Mouse (Mus musculus) T-helper 17 cell (primary cell): Measurements from ENCODE around the gene Skp1a.

ENCODE experiments used
- in situ Hi-C, 2 experiments: fragments of 300-600 bp; cut with MboI, MseI; formaldehyde crosslinking; loops; 1 replicate in 1 of 2; 2 replicates in 1 of 2; pipeline ENCODE4 v1.15.1; 2025; ENCODE audit warnings: high pct_unique_total_duplicates in 2 of 2

Skp1a gene

GRCm38 (mm10) chr11:52231606-52232541 is at the start of gene Skp1a:
TSS of gene Skp1a (plus strand) at chr11:52231995.
- in situ Hi-C loops = no loop called here

- in situ Hi-C loops = loop anchor here (5.0 kb wide), 1 partner anchor 1029 kb away; no protein-coding TSS in a partner anchor
Measured at GRCm38 (mm10) chr11:52196496-52197023, 35.2 kb upstream of the Skp1a start.

GRCm38 (mm10) chr11:52213887-52214286 is 17.9 kb upstream of the Skp1a start, which contains the start of gene Olfr1371:
TSS of gene Olfr1371 (minus strand) at chr11:52213987.
- in situ Hi-C loops = loop anchor here (10.0 to 25.0 kb wide), 2 partner anchors 152 to 249 kb away; partner anchors contain the start of gene Cdkn2aipnl (in 1 of the 2)

- in situ Hi-C loops = loop anchor here in 1 of 2 experiments (5.0 to 25.0 kb wide), 2 partner anchors 88 to 158 kb away; no protein-coding TSS in a partner anchor
Measured at GRCm38 (mm10) chr11:52220282-52220681, 11.5 kb upstream of the Skp1a start.

GRCm38 (mm10) chr11:52221921-52222320 is 9.9 kb upstream of the Skp1a start:
- in situ Hi-C loops = loop anchor here in 1 of 2 experiments (5.0 to 25.0 kb wide), 2 partner anchors 90 to 160 kb away; no protein-coding TSS in a partner anchor

GRCm38 (mm10) chr11:52222891-52223290 is 8.9 kb upstream of the Skp1a start:
- in situ Hi-C loops = loop anchor here in 1 of 2 experiments (5.0 to 25.0 kb wide), 2 partner anchors 91 to 161 kb away; no protein-coding TSS in a partner anchor

- in situ Hi-C loops = loop anchor here in 1 of 2 experiments (5.0 to 25.0 kb wide), 2 partner anchors 92 to 162 kb away; no protein-coding TSS in a partner anchor
Measured at GRCm38 (mm10) chr11:52223968-52224682, 7.7 kb upstream of the Skp1a start.

GRCm38 (mm10) chr11:52225986-52226599 is 5.7 kb upstream of the Skp1a start:
- in situ Hi-C loops = no loop called here

- in situ Hi-C loops = no loop called here
Measured at GRCm38 (mm10) chr11:52227053-52227452, 4.7 kb upstream of the Skp1a start.

GRCm38 (mm10) chr11:52227466-52228226 is 4.1 kb upstream of the Skp1a start:
- in situ Hi-C loops = no loop called here

- in situ Hi-C loops = no loop called here
Measured at GRCm38 (mm10) chr11:52228722-52229448, 2.9 kb upstream of the Skp1a start.

GRCm38 (mm10) chr11:52230694-52231093 is 1.1 kb upstream of the Skp1a start:
- in situ Hi-C loops = no loop called here

- in situ Hi-C loops = no loop called here
Measured at GRCm38 (mm10) chr11:52233043-52233653, 1.4 kb downstream of the Skp1a start.

GRCm38 (mm10) chr11:52233906-52234305 is 2.1 kb downstream of the Skp1a start:
- in situ Hi-C loops = no loop called here

- in situ Hi-C loops = no loop called here
Measured at GRCm38 (mm10) chr11:52234509-52234908, 2.7 kb downstream of the Skp1a start.

- in situ Hi-C loops = loop anchor here in 1 of 2 experiments (10.0 kb wide), 1 partner anchor 1044 kb away; no protein-coding TSS in a partner anchor
Measured at GRCm38 (mm10) chr11:52240898-52241542, 9.2 kb downstream of the Skp1a start.

GRCm38 (mm10) chr11:52249452-52249851 is 17.7 kb downstream of the Skp1a start:
- in situ Hi-C loops = loop anchor here in 1 of 2 experiments (10.0 kb wide), 1 partner anchor 1035 kb away; no protein-coding TSS in a partner anchor

- in situ Hi-C loops = no loop called here
Measured at GRCm38 (mm10) chr11:52251770-52252169, 20.0 kb downstream of the Skp1a start.
